Mouse (Mus musculus): ENCODE measurements at regions not wholly inside any gene's neighbourhood (a gene's known extent, or its start where the extent isn't known, plus 50 kb on each side); places are given as distances from the start of the nearest gene placed in this dataset.
A peak's percentile ranks its signal among the peaks of the same experiment; 100 is the strongest.

GRCm38 (mm10) chr2:167878255-167878865 is 53.5 kb upstream of the Ptpn1 start:
- no peak for DNase-seq

GRCm38 (mm10) chr2:167877254-167877870 is 54.5 kb upstream of the Ptpn1 start:
- no peak for DNase-seq

DNA sequence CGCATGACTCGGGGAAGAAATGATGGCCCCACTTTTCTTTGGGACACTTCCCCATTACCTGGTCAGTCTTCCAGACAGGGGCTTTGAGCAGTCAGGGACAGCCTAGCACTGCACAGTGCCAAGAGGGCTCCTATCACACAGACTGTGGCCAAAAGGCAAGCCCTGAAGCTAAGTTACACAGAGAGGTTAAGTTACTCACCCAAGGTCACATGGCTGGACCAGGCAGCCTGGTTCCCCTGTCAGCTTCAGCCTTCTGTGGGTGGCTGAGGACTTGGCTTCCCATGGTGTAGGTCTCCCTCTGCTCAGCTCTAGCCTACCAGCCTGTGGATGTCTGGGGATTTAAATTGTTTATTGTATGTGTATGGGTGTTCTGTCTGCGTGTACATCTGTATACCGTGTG is 59.4 kb upstream of the Ptpn1 start:
- DNase-seq = no peak

- no peak for DNase-seq
Observed at GRCm38 (mm10) chr2:167870153-167870552, 61.7 kb upstream of the Ptpn1 start.

- peak; percentile 75 for DNase-seq
Observed at GRCm38 (mm10) chr2:167866751-167867150, 65.1 kb upstream of the Ptpn1 start.

DNA sequence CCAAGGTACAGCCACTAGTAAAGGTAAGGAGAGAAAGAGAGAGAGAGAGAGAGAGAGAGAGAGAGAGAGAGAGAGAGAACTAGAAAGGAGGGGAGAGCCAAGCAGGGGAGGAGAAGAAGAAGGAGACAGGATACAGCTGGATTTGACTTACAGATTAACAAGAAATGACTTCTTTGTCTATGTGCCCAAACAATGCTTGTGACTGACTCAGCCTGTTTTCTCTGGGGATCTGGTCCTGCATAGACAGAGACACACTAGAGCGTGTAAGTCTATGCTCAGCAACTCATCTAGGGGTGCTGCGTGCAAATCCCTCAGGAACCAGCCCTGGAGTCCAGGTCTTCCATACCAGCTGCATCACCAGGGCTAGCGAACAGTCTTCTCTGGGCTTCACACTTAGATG is 66.3 kb upstream of the Ptpn1 start:
- DNase-seq = no peak

GRCm38 (mm10) chr2:167864672-167865071 is 67.2 kb upstream of the Ptpn1 start:
- DNase-seq = no peak

GRCm38 (mm10) chr2:167864228-167864627 is 67.6 kb upstream of the Ptpn1 start:
- peak; percentile 64 for DNase-seq

- DNase-seq = no peak
Observed at GRCm38 (mm10) chr2:167863616-167864015, 68.2 kb upstream of the Ptpn1 start.

DNA sequence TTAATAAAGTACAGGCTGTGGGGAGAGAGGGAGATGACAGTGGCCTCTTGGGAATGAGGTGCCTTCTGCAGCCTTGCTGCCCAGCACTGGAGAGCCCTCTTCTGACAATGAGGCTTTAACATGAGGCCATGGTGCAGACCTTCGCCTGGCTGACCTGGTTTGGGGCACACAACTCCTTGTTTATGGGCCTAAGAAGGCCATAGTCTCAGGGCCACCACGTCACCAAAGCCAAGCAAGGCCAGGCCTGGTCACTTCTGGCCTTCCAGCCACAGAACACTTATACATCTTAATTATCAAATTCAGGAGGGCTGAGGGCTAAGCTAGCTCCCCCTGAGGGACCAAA is 70.7 kb upstream of the Ptpn1 start:
- no peak for DNase-seq

DNA sequence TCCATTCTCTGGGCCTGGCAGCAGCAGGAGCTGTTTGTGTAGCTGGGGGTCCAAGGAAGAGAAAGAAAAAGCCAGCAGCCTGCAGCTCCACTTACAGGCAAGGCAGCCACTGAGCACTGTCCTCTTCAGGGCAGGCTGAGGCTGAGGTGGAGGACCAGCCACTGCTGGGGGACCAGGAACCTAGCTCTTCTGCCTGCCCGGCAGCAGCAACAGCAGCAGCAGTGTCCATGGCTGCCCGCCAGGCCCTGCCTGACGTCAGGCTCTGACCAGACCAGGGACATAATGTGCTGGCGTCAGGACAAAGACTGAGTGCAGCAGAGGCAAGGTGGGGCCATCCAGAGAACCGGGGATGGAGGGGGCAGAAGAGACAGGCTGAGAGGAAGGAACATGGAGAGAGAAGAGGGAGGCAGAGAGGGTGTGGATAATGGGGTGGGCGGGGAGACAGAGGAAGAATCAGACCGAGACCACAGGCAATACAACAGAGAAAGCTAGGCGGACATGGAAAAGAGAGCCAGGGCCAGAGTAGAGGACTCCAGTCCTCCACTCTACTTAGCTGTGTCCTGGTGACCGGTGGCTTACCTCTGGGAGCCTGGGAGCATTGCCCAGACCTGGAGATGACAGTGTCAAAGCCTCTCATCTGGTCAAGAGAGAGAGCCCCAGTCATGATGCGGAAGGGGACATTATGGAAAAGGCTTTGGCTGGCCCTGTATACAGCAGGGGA is 71.2 kb upstream of the Ptpn1 start:
- peak; percentile 83 for DNase-seq

GRCm38 (mm10) chr2:167859575-167859974 is 72.3 kb upstream of the Ptpn1 start:
- no peak for DNase-seq

DNA sequence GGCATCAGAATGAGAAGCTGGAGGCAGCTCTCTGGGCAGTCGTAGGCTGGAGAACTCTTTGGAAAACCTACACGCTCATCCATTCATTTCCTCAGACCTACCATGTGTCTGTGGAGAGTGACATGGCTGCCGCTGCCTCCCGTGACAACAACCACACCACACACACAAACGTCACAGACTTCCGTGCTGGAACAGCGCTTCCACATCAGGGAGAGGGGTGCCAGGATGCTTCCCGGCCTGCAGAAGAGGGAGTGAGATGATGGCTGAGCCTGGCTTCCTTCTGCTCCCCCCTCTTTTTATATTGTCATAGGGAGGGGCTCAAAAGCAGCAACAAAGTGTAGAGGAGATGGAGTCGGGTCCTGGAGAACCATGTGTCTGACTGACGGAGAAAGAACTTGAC is 73.5 kb upstream of the Ptpn1 start:
- DNase-seq = no peak

- no peak for DNase-seq
Observed at GRCm38 (mm10) chr2:167857911-167858310, 73.9 kb upstream of the Ptpn1 start.

GRCm38 (mm10) chr2:167856920-167857475 is 74.9 kb upstream of the Ptpn1 start:
- DNase-seq = peak; percentile 83

GRCm38 (mm10) chr2:167856020-167856419 is 75.8 kb upstream of the Ptpn1 start:
- no peak for DNase-seq

- DNase-seq = no peak
Observed at GRCm38 (mm10) chr2:167854060-167854459, 77.8 kb upstream of the Ptpn1 start.

- no peak for DNase-seq
Observed at GRCm38 (mm10) chr2:167853411-167853821, 78.4 kb upstream of the Ptpn1 start.

GRCm38 (mm10) chr2:167852582-167852981 is 79.3 kb upstream of the Ptpn1 start:
- DNase-seq = peak; percentile 85

DNA sequence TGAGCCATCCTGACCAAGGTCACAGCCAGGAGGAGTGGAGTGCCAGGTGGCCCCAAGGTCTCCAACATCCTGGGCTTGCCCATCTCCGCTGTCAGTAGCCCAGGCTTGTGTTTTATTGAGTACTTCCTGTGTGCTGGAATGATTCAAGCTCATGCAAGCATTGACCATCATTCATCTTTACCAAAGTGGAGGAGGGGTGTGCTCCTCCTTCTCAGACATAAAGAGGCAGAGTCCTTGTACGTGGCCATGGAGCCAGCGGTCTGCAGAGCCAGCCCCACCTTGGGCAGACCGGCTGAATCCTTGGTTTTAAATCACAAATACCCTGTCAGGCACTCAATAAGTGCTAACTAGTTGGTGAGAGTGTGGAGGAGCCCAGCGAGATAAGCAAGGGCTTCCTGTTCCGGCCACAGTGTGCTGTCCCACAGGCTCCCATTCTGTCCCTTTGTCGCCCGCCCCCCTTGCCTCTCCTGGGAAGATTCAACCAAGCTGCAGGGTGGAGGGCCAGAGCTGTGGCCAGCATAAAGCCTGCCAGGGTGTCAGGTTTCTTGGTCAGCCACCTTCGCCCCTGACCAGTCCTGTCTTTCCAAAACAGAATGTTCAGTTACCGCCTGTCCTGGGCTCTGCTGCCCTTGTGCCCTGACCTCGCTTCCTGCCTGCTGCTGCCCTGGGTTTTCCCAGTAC is 80.5 kb upstream of the Ptpn1 start:
- peak; percentile 73 for DNase-seq

DNA sequence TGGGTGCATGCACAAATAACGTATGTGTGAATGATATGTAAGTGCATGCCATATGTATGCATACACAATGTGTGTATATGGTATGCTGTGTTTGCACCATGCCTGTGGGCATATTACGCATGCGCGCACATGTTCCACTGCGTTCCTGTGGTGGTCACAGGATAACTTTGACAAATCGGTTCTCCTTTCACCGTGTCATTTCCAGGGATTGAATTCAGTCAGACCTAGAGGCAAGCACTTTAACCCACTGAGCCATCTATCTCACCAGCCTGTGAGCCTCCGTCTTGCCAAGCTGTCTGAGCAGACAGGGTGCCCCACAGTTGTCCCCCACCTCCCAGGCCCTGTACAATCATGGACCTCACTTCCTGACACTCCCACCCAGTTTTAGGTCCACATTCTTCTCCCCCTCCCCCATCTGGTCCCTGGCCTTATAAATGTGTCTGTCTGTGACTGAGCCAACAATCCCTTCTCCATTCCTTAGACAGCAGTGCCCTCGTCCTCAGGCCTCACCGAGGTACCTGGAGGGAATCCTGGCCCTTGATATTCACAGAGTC is 81.8 kb upstream of the Ptpn1 start:
- no peak for DNase-seq

GRCm38 (mm10) chr2:167848468-167849440 is 83.1 kb upstream of the Ptpn1 start:
- no peak for DNase-seq
